Comparison of ENCODE assay signal across 8 mouse cellular contexts in genomic region chr11:69990850-69991691, GRCm38 (mm10). TPM values are rescaled to one million over a fixed set of nuclear protein-coding genes. Genes with fewer than 3 reads are reported as not detected.
DNase-seq lines count a peak whose midpoint lies in the region; ATAC-seq and TF ChIP-seq lines count a peak whose summit lies in the region.

Gene Gabarap, plus strand, starts transcription at chr11:69991143.

- peaks cover 0 to 16% of the 10 kb centered on the region in 2 experiments; a peak in 2 of 4 replicates for H3K36me3 ChIP-seq in MEL (ENCODE audit: control insufficient read depth in 1 of 2, insufficient read depth in 2 of 2, low read length in 2 of 2)
- H3K36me3 ChIP-seq in forebrain, postnatal 0 days (ENCODE audit: insufficient read depth) = peaks cover 54% of the 10 kb centered on the region
- H3K36me3 ChIP-seq in lung, embryonic 15.5 days = peaks cover 58% of the 10 kb centered on the region

- DNase-seq in MEL (ENCODE audit: low read depth, low spot score) = peak; percentile 100
- DNase-seq in cerebellum, adult 2 months = peak; percentile 95 to 96
- peak; percentile 97 for DNase-seq in forebrain, postnatal 0 days
- peak; percentile 97 for DNase-seq in heart, postnatal 4 days
- DNase-seq in layer of hippocampus, adult 8-10 months (ENCODE audit: low spot score in 2 of 2) = peak; percentile 95 to 97
- peak; percentile 93 for DNase-seq in ovary, adult 18-20 months (ENCODE audit: low spot score)
- peak; percentile 96 for DNase-seq in thymus, postnatal 0 days (ENCODE audit: low spot score)

- H3K9me3 ChIP-seq in MEL (replicated peaks; ENCODE audit: insufficient read depth, low read length) = no peaks in the 10 kb centered on the region
- H3K9me3 ChIP-seq in forebrain, postnatal 0 days (ENCODE audit: low read length) = no peaks in the 10 kb centered on the region
- H3K9me3 ChIP-seq in lung, embryonic 15.5 days = no peaks in the 10 kb centered on the region

- peak within 1 kb of the TSS; percentile 86 for H3K9ac ChIP-seq in MEL (ENCODE audit: control insufficient read depth, low read depth, low read length, poor library complexity, severe bottlenecking)
- peak within 1 kb of the TSS; percentile 88 for H3K9ac ChIP-seq in forebrain, postnatal 0 days
- H3K9ac ChIP-seq in lung, embryonic 15.5 days = peak within 1 kb of the TSS; percentile 87

- TF ChIP-seq CTCF in MEL (IDR thresholded peaks at IDR 0.05 in 2 of 3, conservative IDR thresholded peaks at IDR 0.05 in 1 of 3; ENCODE audit: control insufficient read depth in 1 of 3, insufficient read depth in 1 of 3, low read depth in 2 of 3, low read length in 3 of 3, poor library complexity in 1 of 3, severe bottlenecking in 1 of 3) = 0 out of 6 replicates have a peak, but pooled peaks of 1 of the 3 experiments have one; percentile 0
- TF ChIP-seq CTCF in cerebellum, adult 2 months (IDR thresholded peaks at IDR 0.05; ENCODE audit: borderline replicate concordance, insufficient read depth, low read depth, low read length) = no peak
- no peak for TF ChIP-seq CTCF in forebrain, postnatal 0 days (IDR thresholded peaks at IDR 0.05; ENCODE audit: low read depth)

- ATAC-seq in forebrain, postnatal 0 days = peak; percentile 76
- ATAC-seq in lung, embryonic 15.5 days (ENCODE audit: borderline replicate concordance, extremely low read depth, low FRiP score, low TSS enrichment) = peak; percentile 73

- H3K79me2 ChIP-seq in MEL (ENCODE audit: control insufficient read depth, insufficient read depth, low read length, poor library complexity) = peaks cover 18% of the 10 kb centered on the region

- TF ChIP-seq POLR2A in MEL (IDR thresholded peaks at IDR 0.05; ENCODE audit: control insufficient read depth in 1 of 2, insufficient read depth in 1 of 2, low read depth in 1 of 2, low read length in 2 of 2, poor library complexity in 1 of 2) = peak in 1 of 2 experiments; percentile 74; a peak in 2 of 4 replicates
- peak; percentile 56 for TF ChIP-seq POLR2A in cerebellum, adult 2 months (IDR thresholded peaks at IDR 0.05; ENCODE audit: borderline replicate concordance, insufficient read depth, low read length)

- under 1% methylated on average over 40 of the region's 40 CpGs for WGBS in cerebellum, adult 2 months
- under 1% methylated on average over 40 of the region's 40 CpGs for WGBS in forebrain, postnatal 0 days
- under 1% methylated on average over 40 of the region's 40 CpGs for WGBS in lung, embryonic 15.5 days

- peak within 1 kb of the TSS; percentile 97 for H3K27ac ChIP-seq in MEL (ENCODE audit: control insufficient read depth, low read depth, low read length)
- H3K27ac ChIP-seq in cerebellum, adult 2 months (ENCODE audit: insufficient read depth, low read length) = peak within 1 kb of the TSS; percentile 73
- H3K27ac ChIP-seq in forebrain, postnatal 0 days (ENCODE audit: low read depth, low read length) = peak within 1 kb of the TSS; percentile 90
- H3K27ac ChIP-seq in lung, embryonic 15.5 days = peak within 1 kb of the TSS; percentile 96

- H3K4me2 ChIP-seq in forebrain, postnatal 0 days (ENCODE audit: low read depth) = peak within 1 kb of the TSS; percentile 73
- H3K4me2 ChIP-seq in lung, embryonic 15.5 days = peak within 1 kb of the TSS; percentile 72

- no peak for TF ChIP-seq RAD21 in MEL (IDR thresholded peaks at IDR 0.05; ENCODE audit: low read depth, low read length)

- peak within 1 kb of the TSS; percentile 48 to 83 for H3K4me3 ChIP-seq in MEL (ENCODE audit: control insufficient read depth in 1 of 2, insufficient read depth in 1 of 2, low read depth in 2 of 2, low read length in 2 of 2)
- peak within 1 kb of the TSS; percentile 91 for H3K4me3 ChIP-seq in cerebellum, adult 2 months (replicated peaks; ENCODE audit: insufficient read depth, low read depth, low read length)
- peak within 1 kb of the TSS; percentile 79 for H3K4me3 ChIP-seq in forebrain, postnatal 0 days (ENCODE audit: low read depth, low read length)
- peak within 1 kb of the TSS; percentile 84 for H3K4me3 ChIP-seq in lung, embryonic 15.5 days

- H3K27me3 ChIP-seq in MEL (ENCODE audit: control insufficient read depth in 1 of 2, insufficient read depth in 2 of 2, low read length in 2 of 2) = no peaks in the 10 kb centered on the region
- no peaks in the 10 kb centered on the region for H3K27me3 ChIP-seq in cerebellum, adult 2 months (ENCODE audit: control insufficient read depth, insufficient read depth, low read length)
- no peaks in the 10 kb centered on the region for H3K27me3 ChIP-seq in forebrain, postnatal 0 days (ENCODE audit: insufficient read depth, low read length)
- H3K27me3 ChIP-seq in lung, embryonic 15.5 days = no peaks in the 10 kb centered on the region

- peaks cover 0 to 14% of the 10 kb centered on the region in 2 experiments; a peak in 2 of 4 replicates for H3K4me1 ChIP-seq in MEL (ENCODE audit: control insufficient read depth in 1 of 2, insufficient read depth in 2 of 2, low read length in 2 of 2)
- 0 out of 2 replicates have a peak, but pooled peaks cover 3% of the 10 kb centered on the region for H3K4me1 ChIP-seq in cerebellum, adult 2 months (ENCODE audit: control insufficient read depth, insufficient read depth, low read length)
- peaks cover 8% of the 10 kb centered on the region for H3K4me1 ChIP-seq in forebrain, postnatal 0 days (ENCODE audit: insufficient read depth)
- H3K4me1 ChIP-seq in lung, embryonic 15.5 days = peaks cover 23% of the 10 kb centered on the region

- peak in 1 of 2 experiments; percentile 54; a peak in 2 of 4 replicates for TF ChIP-seq EP300 in MEL (IDR thresholded peaks at IDR 0.05; ENCODE audit: low read depth in 1 of 2, low read length in 2 of 2)

TF ChIP-seq in MEL, 35 proteins besides CTCF, POLR2A, EP300 and RAD21 (continues in another document):
- TF ChIP-seq CHD1 (IDR thresholded peaks at IDR 0.05; ENCODE audit: low read depth, low read length) (no peak), MEF2A (IDR thresholded peaks at IDR 0.05; ENCODE audit: extremely low read depth, insufficient replicate concordance, low read depth, low read length, poor library complexity, severe bottlenecking) (no peak), SIN3A (IDR thresholded peaks at IDR 0.05; ENCODE audit: low read length) (peak; percentile 99), MYB (IDR thresholded peaks at IDR 0.05; ENCODE audit: low read depth, low read length) (peak; percentile 37; the same call in 1 of the 2 replicates), USF1 (IDR thresholded peaks at IDR 0.05; ENCODE audit: low read depth, low read length) (peak; percentile 99), MAX (IDR thresholded peaks at IDR 0.05; ENCODE audit: low read length) (peak; percentile 98), GABPA (IDR thresholded peaks at IDR 0.05; ENCODE audit: low read depth, low read length) (no peak), KAT2A (conservative IDR thresholded peaks at IDR 0.05; ENCODE audit: low read depth, low read length) (peak; percentile 88), SMC3 (IDR thresholded peaks at IDR 0.05; ENCODE audit: low read depth, low read length) (no peak), TAL1 (IDR thresholded peaks at IDR 0.05; ENCODE audit: low read length) (peak; percentile 23; the same call in 1 of the 2 replicates), ZNF384 (IDR thresholded peaks at IDR 0.05; ENCODE audit: low read depth, low read length) (no peak), MYC (IDR thresholded peaks at IDR 0.05; ENCODE audit: low read depth, low read length) (peak; percentile 96), CHD2 (IDR thresholded peaks at IDR 0.05; ENCODE audit: low read length) (peak; percentile 25; the same call in 1 of the 2 replicates), HCFC1 (IDR thresholded peaks at IDR 0.05; ENCODE audit: low read depth, low read length) (peak; percentile 86), USF2 (IDR thresholded peaks at IDR 0.05; ENCODE audit: borderline replicate concordance in 1 of 2, insufficient read depth in 1 of 2, low read depth in 1 of 2, low read length in 2 of 2) (peak; percentile 83 to 97), ZC3H11A (IDR thresholded peaks at IDR 0.05; ENCODE audit: low read depth, low read length) (no peak), BHLHE40 (IDR thresholded peaks at IDR 0.05; ENCODE audit: borderline replicate concordance, low read depth, low read length) (peak; percentile 95), MXI1 (IDR thresholded peaks at IDR 0.05; ENCODE audit: low read depth, low read length) (peak; percentile 94), MAFK (IDR thresholded peaks at IDR 0.05; ENCODE audit: borderline replicate concordance, low read depth, low read length) (no peak), ETS1 (IDR thresholded peaks at IDR 0.05; ENCODE audit: low read depth, low read length) (peak; percentile 81; the same call in 1 of the 2 replicates), TBP (IDR thresholded peaks at IDR 0.05; ENCODE audit: low read depth, low read length) (peak; percentile 81), RCOR1 (IDR thresholded peaks at IDR 0.05; ENCODE audit: low read depth, low read length) (no peak), TCF12 (IDR thresholded peaks at IDR 0.05; ENCODE audit: low read depth, low read length) (0 out of 2 replicates have a peak, but pooled peaks have one; percentile 47), POLR2AphosphoS2 (IDR thresholded peaks at IDR 0.05; ENCODE audit: low read length) (peak; percentile 99), GATA1 (IDR thresholded peaks at IDR 0.05; ENCODE audit: low read depth, low read length) (peak; percentile 97), POLR2AphosphoS5 (IDR thresholded peaks at IDR 0.05; ENCODE audit: borderline replicate concordance, low read depth, low read length) (peak; percentile 80), ZKSCAN1 (IDR thresholded peaks at IDR 0.05; ENCODE audit: low read depth, low read length) (no peak), ZMIZ1 (IDR thresholded peaks at IDR 0.05; ENCODE audit: low read depth, low read length) (peak; percentile 80; the same call in 1 of the 2 replicates), JUND (IDR thresholded peaks at IDR 0.05; ENCODE audit: low read depth, low read length) (no peak), MAZ (IDR thresholded peaks at IDR 0.05; ENCODE audit: low read depth, low read length) (no peak)

RNA-seq across cellular contexts. Expression of gene Gabarap, which starts in this region (rescaled TPM):
- 105 and 132 TPM in 2 replicates for total RNA-seq in MEL (2012; rRNA removed)
- polyA plus RNA-seq in MEL (2012; ENCODE audit: insufficient read depth in 1 of 2, insufficient read length in 2 of 2, low read depth in 1 of 2, low replicate concordance in 2 of 2, missing spikeins in 1 of 2) = 100 to 1,000 TPM in 1 of 2 experiments, not detected in 1; 241 TPM
- 344 and 366 TPM in 2 replicates for polyA plus RNA-seq in cerebellum, adult 2 months (2012; rRNA removed)
- 246 and 261 TPM in 2 replicates for total RNA-seq in forebrain, postnatal 0 days (2014; rRNA removed)
- polyA plus RNA-seq in forebrain, postnatal 0 days (2015; fragmentation: Nextera tagmentation; extraction: Ambion mirVana) = 574 and 668 TPM in 2 replicates
- total RNA-seq in heart, postnatal 4 days (2021) = 100 to 1,000 TPM; 271 TPM
- 100 to 1,000 TPM; 232 to 255 (median 246) TPM for total RNA-seq in layer of hippocampus, adult 8-10 months (2022)
- polyA plus RNA-seq in lung, embryonic 15.5 days (2015; fragmentation: Nextera tagmentation; extraction: Ambion mirVana) = 453 and 455 TPM in 2 replicates
- 400 and 425 TPM in 2 replicates for polyA plus RNA-seq in thymus, postnatal 0 days (2015; fragmentation: Nextera tagmentation; extraction: Ambion mirVana)

Comparison
In these comparisons a context has a peak if more than half of its experiments do, and no peak if none do; other contexts are left out.
1. Peak in every context shown above with its lines: DNase-seq, ATAC-seq, H3K4me3 ChIP-seq and H3K27ac ChIP-seq.